Mouse (Mus musculus): ENCODE measurements around the gene Nek10. TPM values are rescaled to one million over a fixed set of nuclear protein-coding genes. Genes with fewer than 3 reads are reported as not detected.

Nek10 gene
- polyA plus RNA-seq, 1 experiment from 2014 or later = 0.08 TPM

DNA sequence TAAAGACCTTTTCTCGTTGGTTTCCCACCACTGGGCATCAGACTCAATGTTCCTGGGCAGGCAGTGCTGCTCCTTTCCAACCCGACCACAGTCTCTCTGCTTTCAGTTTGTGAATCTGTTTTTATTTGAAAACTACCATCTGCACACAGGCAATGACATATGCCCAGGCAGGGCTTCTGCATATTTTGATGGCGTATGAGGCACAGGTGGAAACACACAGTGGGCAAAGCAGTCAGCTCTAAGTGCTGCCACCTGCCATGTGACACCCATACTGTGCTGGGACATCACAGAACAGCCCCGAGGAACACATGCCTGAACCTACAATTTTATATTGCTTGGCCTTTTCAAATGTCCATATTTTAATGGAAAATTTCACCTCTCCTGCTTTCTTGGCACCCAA, 68.5 kb downstream of the Nek10 start:
- Histone ChIP-seq H3K4me1 (no peaks in the 10 kb centered on the region), H3K36me3 (no peaks in the 10 kb centered on the region), H3K4me3 (replicated peaks) (no peak overlapping the region), H3K4me2 (no peak overlapping the region), H3K9ac (replicated peaks) (no peak overlapping the region), H3K27me3 (replicated peaks) (no peaks in the 10 kb centered on the region), H3K9me3 (replicated peaks) (no peaks in the 10 kb centered on the region), H3K27ac (replicated peaks) (no peak overlapping the region)
- no peak for ATAC-seq (ENCODE audit: low FRiP score)
- WGBS = 77% methylated on average over 4 of the region's 4 CpGs

DNA sequence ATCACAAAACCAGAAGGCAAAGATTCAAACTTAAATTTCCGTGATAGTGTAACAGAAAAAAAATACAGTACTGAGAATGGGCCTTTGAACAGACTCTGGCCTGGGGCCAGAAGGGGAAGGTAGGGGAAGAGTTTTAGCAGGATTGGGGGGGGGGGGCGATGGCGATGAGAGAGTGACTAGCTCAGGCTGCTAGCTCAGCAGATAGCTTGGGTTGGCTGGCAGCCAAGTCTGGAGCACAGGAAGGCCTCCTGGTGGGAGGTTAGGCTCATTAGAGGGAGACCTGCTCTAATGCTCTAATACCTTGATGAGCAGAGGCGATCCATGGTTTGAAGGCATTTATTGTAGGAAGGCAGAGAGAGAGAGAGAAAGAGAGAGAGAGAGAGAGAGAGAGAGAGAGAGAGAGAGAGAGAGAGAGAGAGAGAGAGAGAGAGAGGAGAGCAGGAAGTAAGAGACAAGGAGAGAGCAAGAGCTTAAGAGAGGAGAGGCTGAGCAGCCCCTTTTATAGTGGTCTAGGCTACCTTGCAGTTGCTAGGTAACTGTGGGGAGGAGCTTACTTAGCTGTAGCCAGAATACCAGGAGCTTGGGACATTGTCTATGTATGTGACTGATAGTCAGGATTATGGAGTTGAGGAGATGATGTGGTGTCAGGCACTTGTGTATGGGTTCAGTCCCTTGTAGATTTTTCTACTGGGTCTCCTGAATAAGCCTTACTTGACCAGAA, 90.9 kb downstream of the Nek10 start:
- no peak overlapping the region for H3K9ac ChIP-seq (replicated peaks)
- H3K27ac ChIP-seq (replicated peaks) = no peak overlapping the region
- ATAC-seq (ENCODE audit: low FRiP score) = peak; percentile 41; the same call in 1 of the 2 replicates
- no peaks in the 10 kb centered on the region for H3K27me3 ChIP-seq (replicated peaks)
- H3K9me3 ChIP-seq (replicated peaks) = no peaks in the 10 kb centered on the region
- H3K36me3 ChIP-seq = no peaks in the 10 kb centered on the region
- H3K4me2 ChIP-seq = no peak overlapping the region
- H3K4me1 ChIP-seq = no peaks in the 10 kb centered on the region
- H3K4me3 ChIP-seq (replicated peaks) = no peak overlapping the region
- WGBS = 25% methylated on average over 4 of the region's 4 CpGs

DNA sequence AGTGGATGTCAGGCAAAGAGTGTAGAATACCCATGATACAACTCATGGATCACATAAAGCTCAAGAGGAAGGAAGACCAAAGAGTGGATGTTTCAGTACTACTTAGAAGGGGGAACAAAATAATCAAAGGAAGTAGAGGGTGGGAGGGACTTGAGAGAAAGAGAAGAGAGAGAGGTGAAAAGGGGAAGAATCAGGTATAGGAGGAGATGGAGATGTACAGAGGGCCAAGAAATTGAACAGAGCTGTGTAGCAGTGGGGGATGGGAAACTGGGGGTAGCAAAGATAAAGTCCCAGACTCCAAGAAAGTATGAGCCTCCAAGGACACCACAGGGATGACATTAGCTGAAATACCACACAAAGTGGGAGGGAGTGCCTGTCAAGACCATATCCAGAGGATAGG, 91.6 kb downstream of the Nek10 start:
- Histone ChIP-seq H3K4me3 (replicated peaks) (no peak overlapping the region), H3K4me1 (no peaks in the 10 kb centered on the region), H3K27ac (replicated peaks) (no peak overlapping the region), H3K27me3 (replicated peaks) (no peaks in the 10 kb centered on the region), H3K36me3 (no peaks in the 10 kb centered on the region), H3K9ac (replicated peaks) (no peak overlapping the region), H3K9me3 (replicated peaks) (no peaks in the 10 kb centered on the region), H3K4me2 (no peak overlapping the region)
- ATAC-seq (ENCODE audit: low FRiP score) = no peak

GRCm38 (mm10) chr14:14895363-14895762, 92.1 kb downstream of the Nek10 start:
- no peak overlapping the region for H3K27ac ChIP-seq (replicated peaks)
- ATAC-seq (ENCODE audit: low FRiP score) = no peak
- WGBS = 92% methylated on average over 2 of the region's 2 CpGs
- H3K27me3 ChIP-seq (replicated peaks) = no peaks in the 10 kb centered on the region
- no peak overlapping the region for H3K9ac ChIP-seq (replicated peaks)
- no peaks in the 10 kb centered on the region for H3K36me3 ChIP-seq
- no peaks in the 10 kb centered on the region for H3K4me1 ChIP-seq
- H3K4me2 ChIP-seq = no peak overlapping the region
- no peak overlapping the region for H3K4me3 ChIP-seq (replicated peaks)
- no peaks in the 10 kb centered on the region for H3K9me3 ChIP-seq (replicated peaks)

GRCm38 (mm10) chr14:14896399-14897136, 93.4 kb downstream of the Nek10 start:
- H3K9ac ChIP-seq (replicated peaks) = no peak overlapping the region
- H3K36me3 ChIP-seq = no peaks in the 10 kb centered on the region
- H3K27me3 ChIP-seq (replicated peaks) = no peaks in the 10 kb centered on the region
- no peak for ATAC-seq (ENCODE audit: low FRiP score)
- H3K4me3 ChIP-seq (replicated peaks) = no peak overlapping the region
- H3K9me3 ChIP-seq (replicated peaks) = no peaks in the 10 kb centered on the region
- no peak overlapping the region for H3K27ac ChIP-seq (replicated peaks)
- 68% methylated on average over 3 of the region's 3 CpGs for WGBS
- no peaks in the 10 kb centered on the region for H3K4me1 ChIP-seq
- H3K4me2 ChIP-seq = no peak overlapping the region

DNA sequence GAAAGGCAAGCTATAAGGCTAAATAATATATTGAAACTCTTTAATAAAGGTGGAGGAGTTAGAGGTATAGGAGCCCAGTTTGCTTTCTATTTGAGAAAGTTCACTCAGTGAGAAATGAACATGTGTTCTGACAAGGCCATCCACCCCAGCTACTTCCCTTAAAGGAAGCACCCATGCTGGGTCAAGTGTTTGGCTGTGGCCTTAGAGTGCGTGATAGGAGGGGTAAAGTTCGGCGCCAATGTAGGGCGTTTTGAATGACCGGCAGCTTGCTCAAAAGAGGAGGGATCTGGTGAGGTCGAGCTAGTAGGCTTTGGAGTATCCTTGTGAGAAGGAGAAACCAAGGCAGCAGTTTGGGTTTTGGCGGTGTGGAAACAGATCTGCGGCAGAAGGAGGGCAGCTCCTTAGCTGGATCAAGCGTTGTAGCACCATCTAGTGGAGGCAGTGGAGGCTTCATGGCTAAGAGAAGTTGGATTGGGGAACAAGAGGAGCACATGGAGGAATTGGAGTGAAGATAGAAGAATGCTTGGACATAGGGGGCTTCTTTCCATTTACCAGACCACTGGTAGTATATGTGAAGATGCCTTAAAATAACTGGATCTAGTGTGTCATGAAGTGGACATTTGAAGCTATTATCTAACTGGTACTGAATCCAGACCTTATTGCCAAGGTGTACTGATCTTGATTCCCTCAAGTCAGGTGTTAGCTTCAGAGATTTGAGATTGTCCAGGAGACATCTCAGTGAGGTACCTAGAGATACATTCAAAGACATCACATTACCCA, 101.7 kb downstream of the Nek10 start:
- ATAC-seq (ENCODE audit: low FRiP score) = peak; percentile 84; the same call in 1 of the 2 replicates
- H3K4me2 ChIP-seq = peak overlapping the region; percentile 48
- no peak overlapping the region for H3K27ac ChIP-seq (replicated peaks)
- H3K27me3 ChIP-seq (replicated peaks) = no peaks in the 10 kb centered on the region
- H3K4me1 ChIP-seq = 0 out of 2 replicates have a peak, but pooled peaks cover 2% of the 10 kb centered on the region
- H3K9ac ChIP-seq (replicated peaks) = no peak overlapping the region
- H3K9me3 ChIP-seq (replicated peaks) = no peaks in the 10 kb centered on the region
- H3K4me3 ChIP-seq (replicated peaks) = peak overlapping the region; percentile 14; the same call in 1 of the 2 replicates
- WGBS = 20% methylated on average over 9 of the region's 9 CpGs
- H3K36me3 ChIP-seq = no peaks in the 10 kb centered on the region

- Histone ChIP-seq H3K4me3 (replicated peaks) (no peak overlapping the region), H3K4me1 (0 out of 2 replicates have a peak, but pooled peaks cover 2% of the 10 kb centered on the region), H3K27me3 (replicated peaks) (no peaks in the 10 kb centered on the region), H3K9ac (replicated peaks) (no peak overlapping the region), H3K27ac (replicated peaks) (no peak overlapping the region), H3K9me3 (replicated peaks) (no peaks in the 10 kb centered on the region), H3K4me2 (no peak overlapping the region), H3K36me3 (no peaks in the 10 kb centered on the region)
- no peak; the same call in 1 of the 2 replicates for ATAC-seq (ENCODE audit: low FRiP score)
- WGBS = 82% methylated on average over 5 of the region's 5 CpGs
Measured at GRCm38 (mm10) chr14:14905530-14905852, 102.3 kb downstream of the Nek10 start.

GRCm38 (mm10) chr14:14925615-14926014, 122.4 kb downstream of the Nek10 start:
- 78% methylated on average over 1 of the region's 1 CpGs for WGBS
- H3K27me3 ChIP-seq (replicated peaks) = no peaks in the 10 kb centered on the region
- H3K27ac ChIP-seq (replicated peaks) = no peak overlapping the region
- no peak for ATAC-seq (ENCODE audit: low FRiP score)
- no peak overlapping the region for H3K4me3 ChIP-seq (replicated peaks)
- H3K36me3 ChIP-seq = no peaks in the 10 kb centered on the region
- H3K9ac ChIP-seq (replicated peaks) = no peak overlapping the region
- no peaks in the 10 kb centered on the region for H3K4me1 ChIP-seq
- no peak overlapping the region for H3K4me2 ChIP-seq
- no peaks in the 10 kb centered on the region for H3K9me3 ChIP-seq (replicated peaks)

DNA sequence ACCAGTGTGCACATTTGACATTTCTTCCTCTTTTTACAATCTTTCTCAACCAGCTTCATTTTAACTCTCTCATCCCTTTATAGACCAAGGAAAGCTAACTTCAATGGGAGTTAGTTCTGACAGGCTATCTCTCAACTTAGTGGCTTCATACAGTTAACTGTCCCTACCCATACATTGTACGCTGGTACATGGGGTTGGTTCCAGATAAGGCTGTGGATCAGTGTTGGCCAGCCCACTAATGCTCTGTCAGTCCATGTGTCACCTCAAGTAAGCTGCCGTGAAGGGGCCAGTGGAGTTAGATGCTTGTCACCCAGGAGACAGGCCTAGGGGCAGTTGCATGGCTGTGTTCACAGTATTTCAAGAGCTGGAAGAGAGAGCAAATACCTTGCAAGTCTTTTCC, 124.3 kb downstream of the Nek10 start:
- Histone ChIP-seq H3K9me3 (replicated peaks) (no peaks in the 10 kb centered on the region), H3K4me3 (replicated peaks) (no peak overlapping the region), H3K27me3 (replicated peaks) (no peaks in the 10 kb centered on the region), H3K27ac (replicated peaks) (no peak overlapping the region), H3K9ac (replicated peaks) (no peak overlapping the region), H3K4me2 (no peak overlapping the region), H3K36me3 (no peaks in the 10 kb centered on the region), H3K4me1 (no peaks in the 10 kb centered on the region)
- ATAC-seq (ENCODE audit: low FRiP score) = no peak
- 93% methylated on average over 2 of the region's 2 CpGs for WGBS

DNA sequence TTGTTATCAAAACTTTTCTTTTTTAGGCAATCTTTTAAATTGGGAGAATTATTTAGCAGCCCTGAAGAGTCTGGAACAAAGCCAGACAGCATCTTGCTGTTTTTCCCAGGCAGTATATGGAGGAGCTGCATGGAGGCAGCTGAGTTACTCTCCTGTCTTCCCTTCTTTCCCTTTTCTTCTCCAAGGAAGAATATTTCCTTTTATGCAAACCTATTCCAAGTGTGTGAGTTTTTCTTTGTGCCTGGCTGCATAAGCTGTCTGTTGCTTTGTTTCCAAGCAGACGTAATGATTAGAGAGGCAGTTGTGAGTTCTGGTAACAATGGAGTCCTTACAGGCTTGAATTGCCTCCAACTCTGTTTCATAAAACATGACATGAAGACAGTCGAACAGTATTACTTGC, 131.8 kb downstream of the Nek10 start:
- WGBS = 55% methylated on average over 2 of the region's 2 CpGs
- H3K9ac ChIP-seq (replicated peaks) = no peak overlapping the region
- ATAC-seq (ENCODE audit: low FRiP score) = no peak

DNA sequence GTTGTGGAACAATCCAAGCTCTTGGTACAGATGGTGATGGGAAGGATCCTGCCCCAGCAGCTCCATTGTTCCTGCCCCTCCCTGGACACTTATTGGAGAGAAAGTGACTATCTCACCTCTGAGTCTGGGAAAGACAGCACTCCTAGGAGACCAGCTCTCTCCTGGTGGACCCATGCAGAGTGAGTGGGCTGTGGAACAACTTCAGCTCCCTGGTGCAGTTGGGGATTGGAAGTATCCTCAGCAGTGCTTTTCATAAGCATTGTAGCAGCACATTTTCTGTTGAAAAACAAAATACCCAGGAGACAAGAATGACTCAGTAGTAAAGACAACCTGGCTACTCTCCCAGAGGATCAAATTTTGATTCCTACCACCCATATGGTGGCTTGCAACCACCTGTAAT, 142.7 kb downstream of the Nek10 start:
- H3K9me3 ChIP-seq (replicated peaks) = no peaks in the 10 kb centered on the region

More for the DNA sequence above, 131.8 kb downstream of the Nek10 start:
- Histone ChIP-seq H3K4me1 (no peaks in the 10 kb centered on the region), H3K4me3 (replicated peaks) (no peak overlapping the region), H3K27ac (replicated peaks) (no peak overlapping the region), H3K36me3 (no peaks in the 10 kb centered on the region), H3K9me3 (replicated peaks) (no peaks in the 10 kb centered on the region), H3K27me3 (replicated peaks) (no peaks in the 10 kb centered on the region), H3K4me2 (no peak overlapping the region)

DNA sequence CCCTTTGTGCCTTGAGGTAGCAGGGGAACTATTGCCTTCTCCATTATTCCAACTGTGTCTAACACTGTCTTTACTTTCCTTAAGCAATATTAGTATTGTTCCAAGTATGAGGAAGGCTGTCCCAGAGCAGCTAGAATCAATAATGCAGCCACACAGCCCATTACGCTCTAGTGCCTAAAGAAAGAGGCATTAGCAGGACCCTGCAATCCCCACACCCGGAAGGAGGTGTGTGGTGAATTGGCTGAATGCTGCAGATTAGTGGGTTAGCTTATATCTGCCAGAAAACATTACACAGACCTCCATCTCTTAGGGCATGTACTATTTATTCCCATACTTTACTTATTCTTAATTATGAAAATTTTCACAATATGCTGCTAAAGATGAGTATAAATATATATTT, 145.8 kb downstream of the Nek10 start:
- Histone ChIP-seq H3K4me2 (no peak overlapping the region), H3K9ac (replicated peaks) (no peak overlapping the region), H3K4me3 (replicated peaks) (no peak overlapping the region), H3K4me1 (0 out of 2 replicates have a peak, but pooled peaks cover 4% of the 10 kb centered on the region), H3K9me3 (replicated peaks) (no peaks in the 10 kb centered on the region), H3K27ac (replicated peaks) (no peak overlapping the region), H3K27me3 (replicated peaks) (no peaks in the 10 kb centered on the region), H3K36me3 (no peaks in the 10 kb centered on the region)
- ATAC-seq (ENCODE audit: low FRiP score) = no peak
- 51% methylated on average over 2 of the region's 2 CpGs for WGBS

More for the DNA sequence above, 142.7 kb downstream of the Nek10 start:
- Histone ChIP-seq H3K4me1 (no peaks in the 10 kb centered on the region), H3K27me3 (replicated peaks) (no peaks in the 10 kb centered on the region), H3K4me2 (no peak overlapping the region), H3K4me3 (replicated peaks) (no peak overlapping the region), H3K9ac (replicated peaks) (no peak overlapping the region), H3K27ac (replicated peaks) (no peak overlapping the region), H3K36me3 (no peaks in the 10 kb centered on the region)
- no peak for ATAC-seq (ENCODE audit: low FRiP score)

All from neural tube, embryonic 15.5 days (tissue).